Mouse (Mus musculus) forelimb bud, embryonic 11.5 days (tissue): ENCODE data around the gene Anks1b.

Experiments used
- DNase-seq: peaks from one replicate; pipeline ENCODE4 v3.0.0-alpha.2; 2012; ENCODE audit warnings: low read depth, low spot score

The Anks1b gene

GRCm38 (mm10) chr10:90947608-90948373, 1074.5 kb downstream of the Anks1b start:
- DNase-seq: no peak

GRCm38 (mm10) chr10:90953103-90953709, 1079.9 kb downstream of the Anks1b start:
- no peak for DNase-seq

DNA sequence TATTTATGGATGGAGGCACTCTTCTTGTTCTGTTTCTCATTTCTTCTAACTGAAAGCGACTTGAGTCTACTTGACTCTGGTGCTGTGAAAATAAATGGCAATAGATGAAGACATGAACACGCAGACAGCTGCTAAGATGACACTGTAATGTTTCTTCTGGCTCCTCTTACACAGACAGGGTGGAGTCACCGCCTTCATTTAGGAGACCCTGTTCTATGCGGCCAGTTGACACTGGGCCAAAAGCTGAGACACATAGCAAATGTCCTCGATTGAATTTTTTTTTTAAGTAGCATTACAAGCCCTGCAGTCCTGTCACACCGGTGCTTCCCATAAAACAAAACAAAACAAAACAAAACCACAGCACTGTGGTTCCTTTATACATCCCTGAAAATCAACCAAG, 1080.5 kb downstream of the Anks1b start:
- no peak for DNase-seq

GRCm38 (mm10) chr10:90960374-90960773, 1087.1 kb downstream of the Anks1b start:
- no peak for DNase-seq

DNA sequence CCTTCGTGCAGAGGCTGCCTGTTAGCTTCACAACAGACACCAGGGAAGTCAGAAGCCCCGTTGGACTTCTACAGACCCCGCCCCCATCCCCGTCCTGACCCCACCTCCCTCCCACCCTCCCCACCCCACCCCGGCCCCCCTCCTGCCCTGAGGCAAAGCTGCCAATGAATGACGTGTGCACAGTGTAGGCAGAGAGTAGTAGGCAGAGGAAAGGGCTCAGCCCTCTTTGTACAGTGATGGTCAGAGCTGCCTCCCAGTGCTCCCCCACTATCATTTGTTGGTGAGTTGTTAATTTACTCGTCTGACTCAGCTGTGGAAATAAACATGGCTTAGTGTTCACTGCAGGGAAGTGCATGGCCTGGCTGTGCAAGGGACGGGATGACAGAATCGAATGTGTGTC, 1091.2 kb downstream of the Anks1b start:
- no peak for DNase-seq

DNA sequence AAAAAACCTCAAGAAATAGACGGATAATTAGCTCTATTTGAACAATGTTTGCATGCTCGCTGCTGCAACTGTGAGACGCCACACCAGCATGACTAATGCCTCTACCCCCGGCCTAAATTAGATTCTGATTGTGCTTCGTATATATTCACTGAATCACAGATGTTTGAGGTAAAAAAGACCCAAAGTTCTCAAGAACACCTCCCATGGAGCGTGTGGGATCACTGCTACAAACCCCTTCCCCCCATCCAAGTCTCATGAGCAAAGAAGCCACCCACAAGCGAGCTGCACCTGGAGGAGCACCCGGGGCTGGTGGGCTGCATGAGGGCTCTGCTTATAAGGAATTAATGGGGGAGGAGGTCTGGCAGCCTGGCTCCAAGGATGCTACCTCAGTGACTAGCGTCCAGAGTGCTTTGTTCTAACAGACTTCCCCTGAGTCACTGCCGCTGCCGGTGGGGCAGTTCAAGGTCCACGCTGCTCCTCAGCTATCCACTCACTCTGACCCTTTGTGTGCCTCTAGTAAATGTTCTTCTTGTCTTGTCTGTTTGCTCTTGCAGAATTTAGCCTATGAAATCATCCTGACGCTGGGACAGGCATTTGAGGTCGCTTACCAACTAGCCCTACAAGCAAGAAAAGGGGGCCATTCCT, 1092.5 kb downstream of the Anks1b start:
- no peak for DNase-seq

DNA sequence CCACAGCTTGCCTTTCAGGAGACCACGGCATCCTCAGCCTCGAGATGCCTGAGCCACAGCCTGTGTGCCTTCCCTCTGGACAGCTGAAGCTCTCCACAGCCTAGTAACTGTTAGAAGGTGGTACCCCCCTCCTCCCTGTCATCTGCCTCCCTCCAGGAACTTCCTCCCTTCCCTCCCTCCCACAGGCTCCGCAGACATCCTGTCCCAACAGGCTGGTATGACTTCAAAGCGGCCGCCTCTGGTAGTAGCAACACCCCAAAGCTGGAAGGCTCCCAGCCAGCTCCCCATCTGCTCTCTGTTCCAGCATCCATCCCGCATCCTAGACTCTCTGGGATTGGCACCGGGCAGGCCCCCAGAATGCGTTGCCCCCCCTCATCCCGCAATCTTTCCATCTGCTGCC, 1093.5 kb downstream of the Anks1b start:
- DNase-seq: no peak

DNA sequence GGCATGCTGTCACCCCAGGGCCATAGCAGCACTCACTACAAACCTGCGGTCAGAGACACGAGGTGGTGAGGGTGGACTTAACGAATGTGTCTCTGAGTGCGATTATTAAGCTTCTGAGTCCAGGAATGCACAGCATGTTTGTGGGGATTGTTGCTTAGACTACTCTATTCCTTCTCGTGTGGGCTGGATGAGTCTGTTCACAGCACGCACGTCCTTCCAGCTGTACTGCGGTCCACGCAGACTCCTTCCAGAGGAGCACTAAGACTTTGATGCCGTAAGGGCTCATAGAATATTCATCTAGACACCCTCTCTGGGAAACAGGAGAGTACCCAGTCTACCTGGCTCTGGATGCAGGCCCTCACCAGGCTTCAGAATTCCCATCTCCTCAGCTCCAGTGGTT, 1094.9 kb downstream of the Anks1b start:
- no peak for DNase-seq

- no peak for DNase-seq
These were observed 1096.3 kb downstream of the Anks1b start for GRCm38 (mm10) chr10:90969355-90970174.

DNA sequence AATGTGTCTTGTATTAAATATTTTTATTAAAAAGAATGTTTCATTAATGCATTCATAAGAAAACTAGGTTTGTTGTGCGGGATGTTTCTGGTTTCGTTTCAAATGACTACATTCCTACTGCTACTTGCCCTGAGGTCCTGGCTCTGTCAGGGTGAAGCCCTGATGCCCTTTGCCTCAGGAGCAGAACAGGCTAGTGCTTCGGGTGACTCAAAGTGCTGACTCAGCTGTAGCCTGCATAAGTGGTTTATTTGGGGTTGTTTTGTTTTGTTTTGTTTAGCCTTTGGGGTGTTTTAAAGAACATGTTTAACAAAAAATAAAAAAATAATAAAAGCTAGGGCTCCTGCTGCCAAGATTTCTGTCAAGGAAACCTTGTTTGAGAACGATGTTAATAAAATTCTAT, 1097.3 kb downstream of the Anks1b start:
- DNase-seq: no peak

GRCm38 (mm10) chr10:90974084-90974483, 1100.8 kb downstream of the Anks1b start:
- DNase-seq: no peak

DNA sequence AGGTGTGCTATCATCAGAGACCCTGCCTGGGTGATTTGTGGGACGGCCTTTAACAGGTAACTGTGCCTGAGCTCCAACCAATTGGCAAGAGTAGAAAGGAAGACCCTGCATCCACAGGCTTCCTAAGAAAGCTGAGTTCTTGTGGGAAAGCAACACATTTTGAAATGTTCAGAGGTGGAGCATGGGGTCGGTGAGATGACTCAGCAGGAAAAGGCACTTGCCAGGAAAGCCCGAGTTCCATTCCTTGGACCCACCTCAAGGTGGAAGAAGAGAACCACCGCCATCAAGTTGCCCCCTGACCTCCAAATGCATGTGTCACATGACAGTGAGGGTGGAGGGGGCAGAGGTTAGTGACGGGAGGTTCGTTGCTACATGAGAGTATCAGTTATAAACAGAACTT, 1101.2 kb downstream of the Anks1b start:
- DNase-seq: no peak

GRCm38 (mm10) chr10:90981811-90982210, 1108.5 kb downstream of the Anks1b start:
- DNase-seq: no peak

DNA sequence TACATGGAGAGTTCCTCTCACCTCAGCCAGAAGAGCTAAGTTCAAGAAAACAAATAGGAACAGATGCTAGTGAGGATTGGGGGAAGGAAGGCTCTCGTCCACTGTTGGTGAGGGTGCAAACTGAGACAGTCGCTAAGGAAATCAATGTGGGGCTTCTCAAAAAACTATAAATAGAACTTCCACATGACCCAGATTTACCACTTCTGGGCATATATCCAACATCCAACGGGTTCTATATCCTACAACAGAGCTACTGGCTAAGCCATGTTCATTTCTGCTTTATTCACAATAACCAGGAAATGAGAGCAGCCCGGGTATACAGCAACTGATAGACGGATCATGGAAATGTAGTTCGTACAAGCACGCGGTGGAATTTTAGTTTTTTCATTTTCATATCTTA, 1109.7 kb downstream of the Anks1b start:
- DNase-seq: no peak

GRCm38 (mm10) chr10:90990340-90990739, 1117.0 kb downstream of the Anks1b start:
- DNase-seq: no peak

GRCm38 (mm10) chr10:90992237-90992636, 1118.9 kb downstream of the Anks1b start:
- DNase-seq: no peak

GRCm38 (mm10) chr10:90993869-90994268, 1120.6 kb downstream of the Anks1b start:
- DNase-seq: no peak

DNA sequence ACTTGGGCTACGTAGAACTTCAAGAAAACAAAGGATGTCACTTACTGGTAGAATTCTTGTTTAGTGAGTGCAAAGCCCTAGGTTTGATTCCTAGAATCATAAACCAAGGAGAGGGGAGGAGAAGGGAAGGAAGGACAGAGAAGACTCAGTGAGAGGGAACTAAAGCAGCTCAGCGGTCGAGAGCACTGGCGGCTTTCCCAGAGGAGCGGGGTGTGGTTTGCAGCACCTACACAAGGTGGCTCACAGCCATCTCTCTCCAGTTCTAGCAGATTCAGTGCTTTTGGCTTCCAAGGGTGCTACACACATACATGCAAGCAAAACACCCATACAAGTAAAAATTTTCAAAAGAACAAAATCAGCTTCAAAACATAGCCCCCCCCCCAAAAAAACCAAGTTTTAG, 1126.6 kb downstream of the Anks1b start:
- no peak for DNase-seq

DNA sequence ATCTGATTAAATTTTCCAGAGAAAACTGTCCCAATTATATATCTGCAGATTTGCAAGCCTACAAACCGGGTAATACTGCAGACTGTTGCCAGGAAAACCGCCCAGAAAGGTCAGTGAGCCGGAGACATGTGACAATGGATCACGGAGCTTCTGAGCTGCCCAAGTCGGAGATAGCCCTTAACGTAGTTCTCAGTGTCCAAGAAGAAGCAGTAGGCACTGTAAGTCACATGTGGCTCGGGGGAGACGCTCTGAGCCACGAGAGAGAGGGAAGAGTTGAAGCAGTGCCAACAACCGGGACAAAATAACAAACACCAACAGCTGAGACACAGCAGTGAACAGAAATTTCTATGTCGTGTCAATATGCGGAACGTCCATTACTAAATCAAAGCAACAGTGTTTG, 1128.1 kb downstream of the Anks1b start:
- no peak for DNase-seq

- DNase-seq: no peak
These were observed 1132.7 kb downstream of the Anks1b start for GRCm38 (mm10) chr10:91005858-91006538.
